Mouse (Mus musculus) CH12F3 (cell line): ENCODE results near the gene Trmt44.

ENCODE experiments used
- in situ Hi-C: fragments of 300-500 bp; cut with MboI; formaldehyde crosslinking; loops from 2 replicates; pipeline ENCODE4 v1.14.3; 2020; ENCODE audit warnings: low sequenced_read_pairs

Trmt44 gene

DNA sequence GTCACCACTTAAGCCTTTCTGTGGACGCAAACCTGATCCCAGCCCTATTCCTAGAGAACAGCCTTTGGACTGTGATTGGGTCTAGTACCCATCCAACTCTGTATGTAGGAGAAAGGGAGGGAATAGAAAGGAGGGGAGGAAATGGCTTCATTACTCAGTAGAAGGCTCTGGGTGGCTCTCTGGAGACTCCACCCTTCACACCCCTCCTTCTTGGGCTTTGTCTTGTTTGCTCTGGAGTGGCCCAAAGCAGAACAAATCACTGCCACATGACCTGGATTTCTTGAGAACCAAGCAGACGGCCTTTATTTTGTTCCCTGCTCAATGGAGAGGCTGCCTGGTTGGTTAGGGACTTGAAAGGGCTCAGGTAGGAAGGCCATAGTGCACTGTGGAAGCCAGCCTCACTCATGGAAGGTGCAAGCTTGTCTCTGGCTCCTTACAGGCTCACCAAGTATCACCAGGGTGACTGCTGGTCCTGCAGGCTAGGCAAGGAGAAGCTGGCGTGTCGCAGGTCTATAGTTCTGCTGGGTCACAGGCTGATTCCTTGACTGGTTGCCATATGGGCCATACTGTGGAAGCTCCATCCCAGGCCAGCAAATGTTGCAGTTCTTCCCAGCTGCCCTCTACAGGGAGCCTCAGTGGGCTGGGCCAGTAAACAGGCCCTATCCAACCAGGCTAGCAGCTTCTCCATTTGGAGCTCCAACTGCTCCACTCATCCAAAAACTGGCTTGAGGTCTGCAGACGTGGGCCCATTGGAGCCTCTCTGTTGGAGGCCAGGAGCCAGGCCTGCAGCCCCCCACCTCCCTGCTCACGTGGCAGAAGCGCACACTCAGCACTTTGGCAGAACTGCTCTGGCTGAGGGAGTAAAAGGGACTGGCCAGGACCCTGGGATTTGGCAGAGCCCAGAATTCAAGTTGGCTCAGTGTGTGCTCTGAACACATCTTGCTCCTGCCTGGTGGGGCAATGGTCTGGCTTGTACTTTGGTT, 22.7 kb downstream of the Trmt44 start:
- in situ Hi-C loops: no loop called here

DNA sequence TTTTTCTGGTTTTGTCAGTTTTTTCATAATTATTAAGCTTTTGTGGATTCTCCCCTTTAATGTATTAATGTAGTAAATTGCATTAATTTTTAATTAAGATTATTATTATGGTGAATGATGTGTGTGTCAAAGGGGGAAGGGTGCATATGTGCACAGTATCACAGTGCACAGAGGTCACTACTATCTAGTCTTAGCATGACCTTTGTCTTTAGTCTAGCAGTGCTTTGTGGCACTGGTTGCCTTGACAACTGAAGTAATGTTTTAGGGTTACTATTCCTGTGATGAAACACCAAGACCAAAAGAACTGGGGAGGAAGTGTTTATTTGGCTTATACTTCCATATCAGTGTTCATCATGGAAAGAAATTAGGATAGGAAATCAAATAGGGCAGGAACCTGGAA, 28.7 kb downstream of the Trmt44 start:
- in situ Hi-C loops: no loop called here

DNA sequence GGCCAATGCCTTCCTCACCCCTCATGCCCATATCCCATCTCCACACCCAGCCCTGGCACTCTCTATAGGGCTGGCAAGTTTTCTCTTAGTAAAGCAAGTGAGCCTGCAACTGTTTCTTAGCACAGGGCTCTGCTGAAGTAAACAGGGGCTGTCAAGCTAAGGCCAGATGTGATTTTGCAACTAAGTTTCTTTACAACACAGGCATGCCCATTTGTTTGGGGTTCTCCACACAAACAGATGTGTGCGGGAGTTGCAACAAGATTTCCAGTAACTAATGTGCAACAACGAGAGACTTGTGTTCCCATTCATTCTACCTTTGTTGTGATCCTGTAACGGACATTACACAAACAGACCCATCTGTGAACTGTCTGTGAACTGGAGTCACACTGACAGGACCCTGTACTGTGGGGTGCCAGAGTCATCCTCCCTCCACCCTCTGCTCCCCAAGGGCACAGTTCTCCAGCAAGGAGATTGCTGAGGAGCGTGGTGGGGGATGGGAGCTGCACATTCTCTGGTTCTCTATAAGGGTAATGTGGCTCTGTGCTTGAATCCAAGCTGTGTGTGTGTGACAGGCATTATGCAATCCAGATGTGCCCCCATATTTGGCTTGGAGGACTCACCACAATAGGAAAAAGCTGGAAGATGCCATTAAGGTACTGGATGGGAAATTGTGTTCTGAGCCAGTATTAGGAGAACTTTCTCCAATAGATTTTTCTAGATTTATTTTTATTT, 33.6 kb downstream of the Trmt44 start:
- in situ Hi-C loops: no loop called here

DNA sequence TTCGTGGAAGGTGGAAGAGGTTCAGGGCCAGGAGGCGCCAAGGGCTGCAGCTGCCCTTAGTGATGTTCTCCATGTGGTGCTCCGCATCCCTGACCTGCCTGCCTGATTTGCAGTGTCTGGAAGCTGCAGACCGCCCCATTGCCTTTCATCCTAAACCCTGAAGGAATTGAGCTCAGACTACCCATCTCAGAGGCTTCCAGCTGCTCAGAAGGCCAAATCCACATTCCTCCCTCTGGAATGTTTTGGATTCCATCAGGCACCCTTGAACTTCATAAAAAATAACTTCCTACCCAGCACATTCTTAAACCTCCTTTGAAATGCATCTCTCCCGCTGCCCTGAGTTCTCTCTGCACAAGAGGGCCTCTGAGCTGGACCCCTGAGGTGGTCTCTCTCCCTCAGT, 34.3 kb downstream of the Trmt44 start:
- in situ Hi-C loops: no loop called here

DNA sequence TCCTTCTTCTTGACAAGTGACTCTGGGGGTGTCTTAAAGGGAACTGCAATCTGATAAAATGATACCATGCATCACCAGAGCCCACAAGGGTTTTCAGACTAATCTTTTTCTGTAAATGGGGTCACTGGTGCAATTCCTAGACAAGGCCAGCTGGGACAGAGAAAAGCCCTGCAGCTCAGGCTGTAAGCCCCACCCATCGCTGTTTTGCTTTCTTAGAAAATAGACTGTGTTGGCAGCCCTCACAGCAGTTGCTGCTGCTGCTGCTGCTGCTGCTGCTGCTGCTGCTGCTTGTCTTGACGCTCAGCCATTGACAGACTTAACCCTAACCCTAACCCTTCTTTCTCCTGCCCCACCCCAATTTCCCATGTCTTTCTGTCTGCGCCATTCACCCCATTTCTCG, 35.3 kb downstream of the Trmt44 start:
- in situ Hi-C loops: no loop called here

DNA sequence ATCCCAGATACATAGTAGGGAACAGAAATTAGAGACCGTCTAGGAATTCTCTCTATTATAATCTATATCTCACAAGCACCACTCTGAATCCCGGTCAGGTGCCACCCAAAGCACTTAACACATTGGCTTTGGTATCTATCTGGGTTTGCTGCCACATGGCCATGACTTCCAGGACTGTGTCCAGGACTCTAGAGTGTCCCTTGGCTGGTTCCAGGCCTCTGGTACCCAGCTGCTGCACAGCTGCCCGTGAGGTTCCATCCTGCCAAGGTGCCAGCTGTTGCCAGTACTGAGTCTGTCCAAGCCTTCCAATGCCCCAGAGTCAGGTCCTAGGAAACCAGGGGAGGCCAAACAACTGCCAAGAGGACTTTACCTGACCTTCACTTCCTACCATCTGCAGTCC, 36.8 kb downstream of the Trmt44 start:
- in situ Hi-C loops: no loop called here

DNA sequence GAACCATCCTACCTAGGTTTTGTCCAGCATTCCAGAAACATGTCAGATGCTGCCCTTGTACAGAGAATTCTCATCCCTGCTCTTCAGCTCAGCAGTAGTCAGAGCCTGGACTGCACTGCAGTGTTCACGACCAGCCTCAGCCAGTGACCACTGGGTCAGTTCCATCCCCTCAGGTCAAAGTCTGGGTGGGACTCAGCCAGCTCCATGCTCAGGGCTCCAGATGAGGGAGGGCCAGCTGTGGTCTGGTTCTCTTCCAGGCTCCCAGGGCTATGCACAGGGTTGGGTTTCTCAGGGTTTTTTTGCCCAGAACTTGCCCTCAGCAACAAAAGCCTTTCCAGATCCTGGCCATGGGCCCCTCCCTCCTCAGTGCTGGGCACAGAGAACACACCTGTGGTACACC, 37.4 kb downstream of the Trmt44 start:
- in situ Hi-C loops: no loop called here

DNA sequence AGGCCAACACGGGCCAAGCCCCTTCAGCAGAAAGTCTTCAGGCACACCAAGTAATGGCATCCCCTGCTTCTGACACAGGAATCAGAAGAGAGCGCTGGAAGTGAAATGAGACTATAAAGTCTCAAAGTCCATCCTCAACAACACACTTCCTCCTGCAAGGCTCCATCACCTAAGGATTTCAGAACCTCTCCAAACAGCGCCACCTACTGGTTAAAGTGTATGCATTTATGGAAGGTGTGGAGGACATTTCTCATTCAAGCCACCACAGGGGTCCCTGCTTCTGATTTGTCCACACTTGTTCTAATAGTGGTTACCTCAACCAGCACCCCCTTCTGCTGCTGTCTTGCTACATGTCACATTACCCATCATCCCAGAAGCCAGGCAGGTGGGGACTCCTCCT, 38.6 kb downstream of the Trmt44 start:
- in situ Hi-C loops: no loop called here

DNA sequence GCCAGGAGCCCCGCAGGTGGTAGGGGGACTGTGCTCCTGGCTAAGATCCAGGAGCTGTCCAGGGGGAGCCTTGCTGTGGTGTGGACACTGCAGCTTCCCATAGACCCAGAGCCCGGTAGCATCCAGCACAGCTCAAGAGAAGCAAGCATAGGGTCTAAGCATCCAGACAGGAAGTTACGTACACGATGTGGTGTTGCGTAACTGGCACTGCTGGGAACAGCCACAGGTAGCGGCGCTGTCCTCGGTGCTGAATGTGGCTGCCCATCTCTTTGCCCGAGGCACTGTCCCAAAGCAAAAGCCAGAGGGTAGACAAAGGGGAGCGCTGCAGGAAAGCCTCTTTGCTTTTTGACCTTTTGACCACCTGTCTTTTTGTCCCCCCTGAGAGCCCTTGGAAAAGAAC, 43.3 kb downstream of the Trmt44 start:
- in situ Hi-C loops: no loop called here

DNA sequence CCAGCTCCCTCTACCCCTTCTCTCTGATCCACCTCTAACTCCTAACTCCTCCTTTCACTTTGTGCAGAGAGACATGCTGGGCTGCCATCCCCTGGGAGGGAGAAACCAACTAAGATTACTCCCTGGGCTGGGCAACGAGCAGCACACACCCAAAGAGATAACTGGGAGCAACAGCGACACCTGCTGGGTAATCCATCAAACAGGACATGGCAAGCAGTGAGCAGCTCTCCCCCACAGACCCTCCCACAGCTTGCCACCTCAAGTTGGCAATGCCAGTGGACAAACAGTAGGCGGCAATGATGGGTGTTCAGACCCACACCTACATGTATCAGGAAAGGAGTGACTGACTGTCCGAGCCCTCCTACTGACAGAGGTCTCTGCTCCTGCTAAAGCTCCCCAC, 44.4 kb downstream of the Trmt44 start:
- in situ Hi-C loops: no loop called here

DNA sequence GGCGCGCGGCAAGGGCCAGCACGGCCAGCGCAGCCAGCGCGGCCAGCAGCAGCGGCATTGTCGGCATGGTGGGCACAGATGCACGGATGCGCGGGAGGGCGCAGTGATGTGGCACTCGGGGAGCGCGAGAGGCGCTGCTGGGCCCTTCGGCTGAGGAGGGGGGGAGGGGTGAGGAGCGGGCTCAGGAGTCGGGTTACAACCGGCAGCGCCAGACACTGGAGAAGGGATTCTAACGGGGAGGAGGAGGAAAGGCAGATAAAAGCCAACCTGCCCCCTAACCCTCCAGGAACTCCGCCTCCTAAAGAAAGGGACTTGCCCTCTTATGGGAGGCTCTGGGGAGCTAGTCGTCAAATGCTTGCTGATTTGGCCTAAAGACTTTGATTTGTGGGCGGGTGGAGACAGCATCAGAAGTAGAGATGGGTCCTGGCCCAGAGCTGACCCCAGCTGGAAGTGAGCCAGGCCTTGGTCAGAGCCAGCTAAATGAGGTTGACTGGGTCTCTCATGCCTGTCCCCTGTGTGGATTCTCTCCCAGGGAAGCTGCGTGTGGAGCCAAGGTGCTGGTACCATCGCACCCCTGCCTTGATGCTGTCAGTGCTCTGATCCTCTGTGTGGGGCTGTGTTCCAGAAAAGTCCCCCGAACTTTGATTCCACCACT, 49.3 kb downstream of the Trmt44 start, which contains the start of gene Cpz:
TSS of gene Cpz (minus strand) at position 230 of the 655 bp plus-strand sequence.
- in situ Hi-C loops: no loop called here

DNA sequence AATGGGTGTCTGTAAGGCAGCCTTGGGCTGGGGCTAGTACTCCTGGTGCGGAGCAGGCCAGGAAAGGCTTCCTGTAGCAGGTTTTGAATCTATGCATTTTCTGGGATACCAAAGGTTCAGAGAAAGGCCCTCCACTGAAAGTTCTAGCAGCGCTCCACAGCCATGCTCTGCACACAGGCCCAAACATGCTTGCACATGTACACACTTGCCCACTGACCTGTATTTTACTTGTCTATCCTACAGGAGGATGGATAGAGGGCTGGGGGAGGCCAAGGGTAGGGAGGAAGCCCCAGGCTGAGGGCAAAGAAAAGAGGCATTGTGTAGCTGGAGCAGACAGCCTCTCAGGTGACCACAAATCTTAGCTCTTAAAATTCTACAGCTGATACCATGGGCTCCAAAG, 50.5 kb downstream of the Trmt44 start:
- in situ Hi-C loops: no loop called here

DNA sequence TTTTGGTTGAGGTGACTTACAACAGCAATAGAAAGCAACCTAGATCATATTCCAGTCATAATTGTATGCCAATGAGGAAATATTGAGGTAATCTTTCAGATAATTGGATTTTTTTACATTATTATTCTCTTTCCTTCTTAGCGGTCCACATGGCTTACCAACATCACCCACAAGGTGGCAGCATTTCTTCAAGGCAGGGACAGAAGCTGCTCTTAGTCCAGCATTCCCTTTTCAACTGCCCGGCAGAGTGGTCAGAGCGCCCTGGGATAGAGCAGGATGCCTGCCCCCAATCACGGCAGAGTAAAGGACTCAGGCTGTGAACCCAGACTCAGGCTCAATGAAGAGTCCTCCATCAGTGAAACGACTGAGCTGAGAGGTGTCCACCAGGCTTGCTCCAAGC, 51.1 kb downstream of the Trmt44 start:
- in situ Hi-C loops: no loop called here

DNA sequence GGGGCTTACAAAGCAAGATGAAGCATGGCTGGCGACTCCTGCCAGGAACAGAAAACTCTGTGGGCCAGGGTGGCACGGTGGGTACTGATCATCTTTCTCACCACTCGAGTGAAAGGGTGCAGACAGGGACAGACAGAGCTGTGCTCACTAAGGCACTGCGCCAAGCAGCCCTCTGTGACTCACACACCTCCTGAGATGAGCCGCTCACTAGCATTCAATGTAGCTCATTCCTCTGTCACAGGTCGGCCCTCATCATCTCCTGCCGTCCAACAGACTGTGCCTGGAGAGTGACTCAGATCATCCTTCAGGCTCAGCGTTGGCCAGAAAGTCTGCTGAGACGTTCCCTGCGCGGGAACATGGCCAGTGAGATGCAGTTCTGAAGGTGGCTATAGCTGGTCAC, 58.1 kb downstream of the Trmt44 start:
- in situ Hi-C loops: loop anchor here (10.0 kb wide), 1 partner anchor 152 kb away; no protein-coding TSS in a partner anchor

DNA sequence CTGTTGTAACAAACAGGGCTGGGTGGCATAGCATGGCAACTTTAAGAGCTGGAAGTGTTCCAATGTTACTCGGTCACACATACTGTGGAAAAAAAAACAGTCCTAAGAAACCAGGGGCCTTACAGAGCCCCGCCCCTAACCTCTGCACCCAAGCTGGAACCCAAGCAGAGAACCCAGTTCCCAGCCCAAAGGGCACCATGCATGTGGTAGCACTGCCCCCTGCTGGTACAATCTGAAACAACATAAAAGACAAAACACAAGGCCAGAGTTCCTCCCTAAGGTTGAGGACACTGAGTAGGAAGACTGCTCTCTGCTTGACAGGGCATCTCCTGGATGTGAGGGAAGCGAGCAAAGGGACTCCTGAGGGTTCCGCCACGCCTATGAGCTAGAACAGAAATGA, 64.3 kb downstream of the Trmt44 start:
- in situ Hi-C loops: loop anchor here (10.0 kb wide), 1 partner anchor 146 kb away; no protein-coding TSS in a partner anchor
